In the genomic region with DNA sequence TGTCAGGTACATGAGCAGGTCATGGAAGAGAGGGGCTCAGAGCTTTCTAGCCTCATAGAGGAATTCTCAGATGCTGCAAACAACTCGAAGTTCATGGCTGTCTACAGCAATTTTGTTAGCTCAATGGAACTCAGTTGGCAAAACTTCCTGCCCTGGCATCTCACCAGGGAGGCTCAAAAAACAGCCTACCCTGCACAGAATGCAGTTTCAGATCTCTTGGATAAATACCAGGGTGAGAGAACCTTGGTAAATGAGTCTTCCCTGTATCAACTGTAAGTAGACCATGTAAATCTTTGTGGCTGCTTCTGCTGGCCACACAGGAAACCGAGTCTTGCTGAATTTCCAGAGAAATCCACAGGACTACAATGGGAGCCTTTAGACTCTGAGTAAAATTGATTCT, we compare ENCODE assay signal across 21 mouse cellular contexts.
DNase-seq lines count a peak whose midpoint lies in the region; ATAC-seq and TF ChIP-seq lines count a peak whose summit lies in the region.
"Had no signal": no experiment of that assay in that cellular context is flagged by ENCODE, and none has a peak within 500 bp of the region (broad histone marks: within the 10 kb centered on the region; RNA-seq: fewer than 3 reads in every experiment).

No protein-coding gene starts in this region.

- H3K4me2 ChIP-seq in embryonic facial prominence, embryonic 14.5 days (ENCODE audit: low read depth, low read length), result no peak overlapping the region
- H3K4me2 ChIP-seq in hindbrain, postnatal 0 days (ENCODE audit: low read depth, low read length), result no peak overlapping the region
- H3K4me2 ChIP-seq in hindbrain, embryonic 16.5 days (ENCODE audit: low read length), result no peak overlapping the region
- H3K4me2 ChIP-seq in midbrain, postnatal 0 days (ENCODE audit: low read depth, low read length, poor library complexity, severe bottlenecking), result no peak overlapping the region
- H3K4me2 ChIP-seq in midbrain, embryonic 15.5 days, result no peak overlapping the region
- H3K4me2 ChIP-seq: forebrain, embryonic 13.5 days; hindbrain, embryonic 13.5 days had no signal

- H3K9ac ChIP-seq in embryonic facial prominence, embryonic 14.5 days (ENCODE audit: low read depth, low read length), result no peak overlapping the region
- H3K9ac ChIP-seq in hindbrain, postnatal 0 days (replicated peaks; ENCODE audit: low read length), result no peak overlapping the region
- H3K9ac ChIP-seq in hindbrain, embryonic 16.5 days (ENCODE audit: low read depth, low read length), result no peak overlapping the region
- no peak overlapping the region for H3K9ac ChIP-seq in midbrain, postnatal 0 days (replicated peaks; ENCODE audit: low read length, poor library complexity, severe bottlenecking)
- no peak overlapping the region for H3K9ac ChIP-seq in midbrain, embryonic 15.5 days
- H3K9ac ChIP-seq: forebrain, embryonic 13.5 days; hindbrain, embryonic 13.5 days had no signal

- no peaks in the 10 kb centered on the region for H3K36me3 ChIP-seq in embryonic facial prominence, embryonic 14.5 days (ENCODE audit: control insufficient read depth, insufficient read depth, low read length)
- no peaks in the 10 kb centered on the region for H3K36me3 ChIP-seq in embryonic facial prominence, embryonic 10.5 days (replicated peaks)
- H3K36me3 ChIP-seq in hindbrain, postnatal 0 days (ENCODE audit: insufficient read depth, low read length), result no peaks in the 10 kb centered on the region
- no peaks in the 10 kb centered on the region for H3K36me3 ChIP-seq in hindbrain, embryonic 16.5 days (ENCODE audit: control insufficient read depth, insufficient read depth, low read length)
- no peaks in the 10 kb centered on the region for H3K36me3 ChIP-seq in midbrain, postnatal 0 days (ENCODE audit: insufficient read depth, low read length)
- no peaks in the 10 kb centered on the region for H3K36me3 ChIP-seq in midbrain, embryonic 15.5 days (replicated peaks)
- H3K36me3 ChIP-seq: G1E; heart, embryonic 10.5 days; hindbrain, embryonic 13.5 days had no signal

- WGBS in embryonic facial prominence, embryonic 14.5 days, result 48% methylated on average over 2 of the region's 2 CpGs
- WGBS in embryonic facial prominence, embryonic 10.5 days, result 85% methylated on average over 2 of the region's 2 CpGs
- WGBS in hindbrain, postnatal 0 days, result 52% methylated on average over 2 of the region's 2 CpGs
- WGBS in hindbrain, embryonic 16.5 days, result 79% methylated on average over 2 of the region's 2 CpGs
- 75% methylated on average over 2 of the region's 2 CpGs for WGBS in midbrain, postnatal 0 days
- WGBS in midbrain, embryonic 15.5 days, result 67% methylated on average over 2 of the region's 2 CpGs

- DNase-seq in embryonic facial prominence, embryonic 14.5 days (ENCODE audit: low spot score), result peak; percentile 76
- no peak for DNase-seq in embryonic facial prominence, embryonic 10.5 days (ENCODE audit: low spot score)
- DNase-seq in hindbrain, postnatal 0 days (ENCODE audit: low spot score), result peak; percentile 24
- DNase-seq in midbrain, postnatal 0 days (ENCODE audit: low spot score), result peak; percentile 24
- DNase-seq: adrenal gland, postnatal 10 days; B cell, adult 2 months; cerebellum, adult 18-20 months; cerebellum, adult 9-11 months; cerebellum, postnatal 36 days; gastrocnemius, postnatal 36 days; heart, adult 18-20 months; heart, postnatal 10 days had no signal

- H3K27me3 ChIP-seq in embryonic facial prominence, embryonic 14.5 days (replicated peaks; ENCODE audit: control insufficient read depth, insufficient read depth, low read length), result no peaks in the 10 kb centered on the region
- no peaks in the 10 kb centered on the region for H3K27me3 ChIP-seq in embryonic facial prominence, embryonic 10.5 days (replicated peaks; ENCODE audit: low read depth, poor library complexity, severe bottlenecking)
- no peaks in the 10 kb centered on the region for H3K27me3 ChIP-seq in hindbrain, postnatal 0 days (ENCODE audit: insufficient read depth, low read length)
- no peaks in the 10 kb centered on the region for H3K27me3 ChIP-seq in hindbrain, embryonic 16.5 days (replicated peaks; ENCODE audit: control insufficient read depth, insufficient read depth, low read length)
- H3K27me3 ChIP-seq in midbrain, postnatal 0 days (ENCODE audit: insufficient read depth, low read length), result no peaks in the 10 kb centered on the region
- no peaks in the 10 kb centered on the region for H3K27me3 ChIP-seq in midbrain, embryonic 15.5 days (replicated peaks)
- H3K27me3 ChIP-seq: forebrain, embryonic 13.5 days; hindbrain, embryonic 13.5 days had no signal

- peak; percentile 19; the same call in 1 of the 2 replicates for ATAC-seq in embryonic facial prominence, embryonic 14.5 days (ENCODE audit: low read depth)
- no peak for ATAC-seq in hindbrain, postnatal 0 days
- no peak for ATAC-seq in hindbrain, embryonic 16.5 days
- no peak for ATAC-seq in midbrain, postnatal 0 days (ENCODE audit: low FRiP score)
- ATAC-seq in midbrain, embryonic 15.5 days (replicated peaks), result no peak
- ATAC-seq in megakaryocyte, adult 5-6 weeks (ENCODE audit: poor library complexity, severe bottlenecking), result no peak
- ATAC-seq: CD4-positive, CD25-positive, alpha-beta regulatory T cell, adult 4 months; forebrain, embryonic 13.5 days; intestine, embryonic 16.5 days had no signal

- no peak overlapping the region for H3K4me3 ChIP-seq in embryonic facial prominence, embryonic 14.5 days (ENCODE audit: low read depth, low read length)
- H3K4me3 ChIP-seq in embryonic facial prominence, embryonic 10.5 days, result no peak overlapping the region
- H3K4me3 ChIP-seq in hindbrain, postnatal 0 days (ENCODE audit: low read length), result no peak overlapping the region
- H3K4me3 ChIP-seq in hindbrain, embryonic 16.5 days (ENCODE audit: low read length), result no peak overlapping the region
- no peak overlapping the region for H3K4me3 ChIP-seq in midbrain, postnatal 0 days (ENCODE audit: low read depth, low read length)
- no peak overlapping the region for H3K4me3 ChIP-seq in midbrain, embryonic 15.5 days
- H3K4me3 ChIP-seq: forebrain, embryonic 13.5 days; heart, embryonic 10.5 days; hindbrain, embryonic 13.5 days had no signal

- peaks cover 23% of the 10 kb centered on the region; the same call in 1 of the 2 replicates for H3K4me1 ChIP-seq in embryonic facial prominence, embryonic 14.5 days (ENCODE audit: control insufficient read depth, insufficient read depth, low read length)
- H3K4me1 ChIP-seq in embryonic facial prominence, embryonic 10.5 days, result peaks cover 15% of the 10 kb centered on the region
- H3K4me1 ChIP-seq in hindbrain, postnatal 0 days (ENCODE audit: insufficient read depth, low read length), result no peaks in the 10 kb centered on the region; the same call in none of the 2 replicates
- H3K4me1 ChIP-seq in hindbrain, embryonic 16.5 days (ENCODE audit: control insufficient read depth, insufficient read depth, low read depth, low read length), result peaks cover 2% of the 10 kb centered on the region
- no peaks in the 10 kb centered on the region; the same call in 1 of the 2 replicates for H3K4me1 ChIP-seq in midbrain, postnatal 0 days (ENCODE audit: insufficient read depth, low read length)
- H3K4me1 ChIP-seq in midbrain, embryonic 15.5 days, result peaks cover 10% of the 10 kb centered on the region; the same call in 1 of the 2 replicates

- no peak for TF ChIP-seq CTCF in hindbrain, postnatal 0 days (IDR thresholded peaks at IDR 0.05; ENCODE audit: low read depth)
- no peak for TF ChIP-seq CTCF in midbrain, postnatal 0 days (IDR thresholded peaks at IDR 0.05)

- no peaks in the 10 kb centered on the region for H3K9me3 ChIP-seq in embryonic facial prominence, embryonic 14.5 days (ENCODE audit: control insufficient read depth, low read length)
- H3K9me3 ChIP-seq in embryonic facial prominence, embryonic 10.5 days, result no peaks in the 10 kb centered on the region
- no peaks in the 10 kb centered on the region for H3K9me3 ChIP-seq in hindbrain, postnatal 0 days (ENCODE audit: low read length)
- H3K9me3 ChIP-seq in hindbrain, embryonic 16.5 days (ENCODE audit: control insufficient read depth, low read length), result no peaks in the 10 kb centered on the region
- no peaks in the 10 kb centered on the region for H3K9me3 ChIP-seq in midbrain, postnatal 0 days (ENCODE audit: low read length)
- no peaks in the 10 kb centered on the region for H3K9me3 ChIP-seq in midbrain, embryonic 15.5 days
- H3K9me3 ChIP-seq: forebrain, embryonic 13.5 days; heart, embryonic 10.5 days; hindbrain, embryonic 13.5 days had no signal

- H3K27ac ChIP-seq in embryonic facial prominence, embryonic 14.5 days (replicated peaks; ENCODE audit: low read depth, low read length), result no peak overlapping the region
- no peak overlapping the region for H3K27ac ChIP-seq in embryonic facial prominence, embryonic 10.5 days (replicated peaks)
- no peak overlapping the region for H3K27ac ChIP-seq in hindbrain, postnatal 0 days
- no peak overlapping the region for H3K27ac ChIP-seq in hindbrain, embryonic 16.5 days (ENCODE audit: low read depth, low read length)
- H3K27ac ChIP-seq in midbrain, postnatal 0 days (ENCODE audit: low read depth, low read length), result no peak overlapping the region
- no peak overlapping the region for H3K27ac ChIP-seq in midbrain, embryonic 15.5 days
- H3K27ac ChIP-seq: forebrain, embryonic 13.5 days; heart, embryonic 10.5 days; hindbrain, embryonic 13.5 days had no signal
